Mouse (Mus musculus) testis, adult 2 months (tissue): ENCODE measurements at regions not wholly inside any gene's neighbourhood (a gene's known extent, or its start where the extent isn't known, plus 50 kb on each side); places are given as distances from the start of the nearest gene placed in this dataset.

ENCODE experiments used
- CTCF ChIP-seq: fragments of 200-500 bp; IDR thresholded peaks from 2 replicates; pipeline ENCODE4 v1.5.1; 2012; ENCODE audit warnings: low read depth, mild to moderate bottlenecking, inconsistent platforms, low read length, moderate library complexity; ENCODE audit not compliant: control insufficient read depth, insufficient read depth, insufficient replicate concordance
- POLR2A ChIP-seq: fragments of 200-500 bp; IDR thresholded peaks from 2 replicates; pipeline ENCODE4 v1.6.1; 2012; ENCODE audit warnings: low read depth, mild to moderate bottlenecking, inconsistent platforms, low read length, moderate library complexity; ENCODE audit not compliant: control insufficient read depth

- no peak for TF ChIP-seq CTCF
- no peak for TF ChIP-seq POLR2A
Measured at GRCm38 (mm10) chr19:21068381-21068780, 114.4 kb upstream of the Tmc1 start.
